10 mouse cellular contexts compared by ENCODE assay signal in genomic region chr4:57569711-57570110, GRCm38 (mm10). TPM values are rescaled to one million over a fixed set of nuclear protein-coding genes. Genes with fewer than 3 reads are reported as not detected.
DNase-seq lines count a peak whose midpoint lies in the region; ATAC-seq lines count a peak whose summit lies in the region.
"Had no signal": no experiment of that assay in that cellular context is flagged by ENCODE, and none has a peak within 500 bp of the region (broad histone marks: within the 10 kb centered on the region; RNA-seq: fewer than 3 reads in every experiment).

No protein-coding gene starts in this region.

- no peak overlapping the region for H3K9ac ChIP-seq in forebrain, embryonic 14.5 days (ENCODE audit: low read length)
- H3K9ac ChIP-seq in lung, embryonic 16.5 days (ENCODE audit: low read length), result peak overlapping the region; percentile 81

- H3K36me3 ChIP-seq in forebrain, embryonic 10.5 days (replicated peaks), result no peaks in the 10 kb centered on the region
- no peaks in the 10 kb centered on the region for H3K36me3 ChIP-seq in forebrain, embryonic 14.5 days (ENCODE audit: control insufficient read depth, insufficient read depth, low read length)
- no peaks in the 10 kb centered on the region for H3K36me3 ChIP-seq in lung, embryonic 16.5 days (ENCODE audit: control insufficient read depth, insufficient read depth, low read length)

- peaks cover 43% of the 10 kb centered on the region for H3K27me3 ChIP-seq in forebrain, embryonic 10.5 days (ENCODE audit: poor library complexity, severe bottlenecking)
- H3K27me3 ChIP-seq in forebrain, embryonic 14.5 days (replicated peaks; ENCODE audit: control insufficient read depth, insufficient read depth, low read length), result no peaks in the 10 kb centered on the region
- no peaks in the 10 kb centered on the region for H3K27me3 ChIP-seq in lung, embryonic 16.5 days (ENCODE audit: control insufficient read depth, insufficient read depth, low read depth, low read length)

- H3K27ac ChIP-seq in forebrain, embryonic 10.5 days, result peak overlapping the region; percentile 15; the same call in 1 of the 2 replicates
- H3K27ac ChIP-seq in forebrain, embryonic 14.5 days (ENCODE audit: low read depth, low read length), result no peak overlapping the region
- H3K27ac ChIP-seq in lung, embryonic 16.5 days (ENCODE audit: low read length), result peak overlapping the region; percentile 90
- H3K27ac ChIP-seq: layer of hippocampus, adult 2 months had no signal

- no peak for ATAC-seq in forebrain, embryonic 14.5 days
- ATAC-seq in lung, embryonic 16.5 days (ENCODE audit: low read depth), result peak; percentile 29

- peaks cover 27% of the 10 kb centered on the region for H3K4me1 ChIP-seq in forebrain, embryonic 10.5 days
- peaks cover 5% of the 10 kb centered on the region; the same call in 1 of the 2 replicates for H3K4me1 ChIP-seq in forebrain, embryonic 14.5 days (ENCODE audit: control insufficient read depth, insufficient read depth, low read length)
- peaks cover 29% of the 10 kb centered on the region for H3K4me1 ChIP-seq in lung, embryonic 16.5 days (replicated peaks; ENCODE audit: control insufficient read depth, insufficient read depth, low read length)

- no peak overlapping the region for H3K4me2 ChIP-seq in forebrain, embryonic 14.5 days (ENCODE audit: low read length)
- peak overlapping the region; percentile 78 for H3K4me2 ChIP-seq in lung, embryonic 16.5 days (ENCODE audit: low read depth, low read length)

- DNase-seq in forebrain, embryonic 10.5 days (ENCODE audit: extremely low spot score, low spot score), result no peak
- DNase-seq in forebrain, embryonic 14.5 days (ENCODE audit: low spot score), result no peak
- peak; percentile 75 for DNase-seq in adrenal gland, postnatal 14 days
- peak; percentile 18 to 34 for DNase-seq in heart, postnatal 36 days
- DNase-seq in Muller cell, postnatal 12 days (ENCODE audit: inconsistent ontology term), result no peak
- DNase-seq in thymus, postnatal 25 days, result no peak
- DNase-seq in left cerebral cortex, postnatal 14 days (ENCODE audit: low spot score in 2 of 2), result no peak
- DNase-seq: thymus, postnatal 4 days had no signal

- H3K9me3 ChIP-seq in forebrain, embryonic 10.5 days, result no peaks in the 10 kb centered on the region
- H3K9me3 ChIP-seq in forebrain, embryonic 14.5 days (replicated peaks; ENCODE audit: control insufficient read depth, low read length), result no peaks in the 10 kb centered on the region
- no peaks in the 10 kb centered on the region for H3K9me3 ChIP-seq in lung, embryonic 16.5 days (ENCODE audit: control insufficient read depth, low read length)

- peak overlapping the region; percentile 68; the same call in 1 of the 2 replicates for H3K4me3 ChIP-seq in forebrain, embryonic 10.5 days
- no peak overlapping the region for H3K4me3 ChIP-seq in forebrain, embryonic 14.5 days (ENCODE audit: low read depth, low read length)
- H3K4me3 ChIP-seq in lung, embryonic 16.5 days (ENCODE audit: low read length), result peak overlapping the region; percentile 65
- H3K4me3 ChIP-seq: layer of hippocampus, adult 2 months had no signal

- intact Hi-C loops in heart, postnatal 36 days (cut with DNase I), result loop anchor here (2.0 kb wide), 1 partner anchor 37 kb away; no protein-coding TSS in a partner anchor
- intact Hi-C loops in left cerebral cortex, postnatal 14 days (cut with DNase I), result loop anchor here (5.0 kb wide), 1 partner anchor 137 kb away; the partner anchor contains the start of gene Palm2

- WGBS in forebrain, embryonic 10.5 days, result 73% methylated on average over 6 of the region's 6 CpGs
- 66% methylated on average over 6 of the region's 6 CpGs for WGBS in forebrain, embryonic 14.5 days
- 22% methylated on average over 6 of the region's 6 CpGs for WGBS in lung, embryonic 16.5 days

RNA-seq across cellular contexts. Expression of gene Pakap, which starts 1.7 kb away (rescaled TPM):
- polyA plus RNA-seq in forebrain, embryonic 10.5 days (2016; fragmentation: Nextera tagmentation; extraction: Ambion mirVana), result 17.5 and 22.6 TPM in 2 replicates
- 4.1 and 5.5 TPM in 2 replicates for polyA plus RNA-seq in forebrain, embryonic 14.5 days (2014; fragmentation: Nextera tagmentation; extraction: Ambion mirVana)
- 38.0 and 45.8 TPM in 2 replicates for total RNA-seq in adrenal gland, postnatal 14 days (2021)
- 10 to 100 TPM; 33.1 to 33.7 TPM for total RNA-seq in heart, postnatal 36 days (2021)
- 45.7 and 50.0 TPM in 2 replicates for polyA plus RNA-seq in lung, embryonic 16.5 days (2015; fragmentation: Nextera tagmentation; extraction: Ambion mirVana)
- 10 to 100 TPM; 20.4 to 21.3 TPM for total RNA-seq in left cerebral cortex, postnatal 14 days (2021)

Comparison
In these comparisons a context has a peak if more than half of its experiments do, and no peak if none do; other contexts are left out.
1. DNase-seq: peak in adrenal gland, postnatal 14 days (single experiment) and heart, postnatal 36 days (2 of 2); none in forebrain, embryonic 10.5 days (single experiment), forebrain, embryonic 14.5 days (single experiment), Muller cell, postnatal 12 days (single experiment), thymus, postnatal 25 days (single experiment) and left cerebral cortex, postnatal 14 days (0 of 2).